Mouse (Mus musculus): ENCODE measurements at regions not wholly inside any gene's neighbourhood (a gene's known extent, or its start where the extent isn't known, plus 50 kb on each side); places are given as distances from the start of the nearest gene placed in this dataset.

- in situ Hi-C loops (cut with MseI, MboI): no loop called here
Measured at GRCm38 (mm10) chr16:57823329-57823728, 68.8 kb upstream of the Col8a1 start.

- in situ Hi-C loops (cut with MseI, MboI): no loop called here
Measured at GRCm38 (mm10) chr16:57845416-57845815, 90.9 kb upstream of the Col8a1 start.

GRCm38 (mm10) chr16:57846386-57846785 is 91.8 kb upstream of the Col8a1 start:
- in situ Hi-C loops (cut with MseI, MboI): no loop called here

DNA sequence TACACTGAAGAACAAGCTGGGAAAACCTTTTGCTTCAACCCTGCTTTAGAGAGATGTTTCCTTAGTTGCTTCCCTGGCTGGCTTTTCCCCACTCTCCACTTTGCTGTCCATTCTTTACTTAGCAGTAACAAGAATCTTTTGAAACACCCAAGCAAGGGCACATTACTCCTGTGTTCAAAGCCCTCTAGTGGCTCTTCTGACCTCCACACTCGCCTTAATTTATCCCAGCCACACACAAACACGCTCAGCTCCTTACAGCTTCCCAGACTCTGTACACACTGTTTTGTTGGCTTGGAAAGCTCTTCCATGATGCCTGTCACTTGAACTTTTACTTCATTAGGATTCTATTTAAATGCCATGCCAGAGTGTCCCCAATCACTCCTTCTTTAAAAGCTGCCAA is 97.3 kb upstream of the Col8a1 start:
- in situ Hi-C loops (cut with MseI, MboI): no loop called here

- in situ Hi-C loops (cut with MseI, MboI): no loop called here
Measured at GRCm38 (mm10) chr16:57852838-57853460, 98.4 kb upstream of the Col8a1 start.

GRCm38 (mm10) chr16:57853751-57854150 is 99.2 kb upstream of the Col8a1 start:
- in situ Hi-C loops (cut with MseI, MboI): no loop called here

- in situ Hi-C loops (cut with MseI, MboI): no loop called here
Measured at GRCm38 (mm10) chr16:57857071-57857470, 102.5 kb upstream of the Col8a1 start.

DNA sequence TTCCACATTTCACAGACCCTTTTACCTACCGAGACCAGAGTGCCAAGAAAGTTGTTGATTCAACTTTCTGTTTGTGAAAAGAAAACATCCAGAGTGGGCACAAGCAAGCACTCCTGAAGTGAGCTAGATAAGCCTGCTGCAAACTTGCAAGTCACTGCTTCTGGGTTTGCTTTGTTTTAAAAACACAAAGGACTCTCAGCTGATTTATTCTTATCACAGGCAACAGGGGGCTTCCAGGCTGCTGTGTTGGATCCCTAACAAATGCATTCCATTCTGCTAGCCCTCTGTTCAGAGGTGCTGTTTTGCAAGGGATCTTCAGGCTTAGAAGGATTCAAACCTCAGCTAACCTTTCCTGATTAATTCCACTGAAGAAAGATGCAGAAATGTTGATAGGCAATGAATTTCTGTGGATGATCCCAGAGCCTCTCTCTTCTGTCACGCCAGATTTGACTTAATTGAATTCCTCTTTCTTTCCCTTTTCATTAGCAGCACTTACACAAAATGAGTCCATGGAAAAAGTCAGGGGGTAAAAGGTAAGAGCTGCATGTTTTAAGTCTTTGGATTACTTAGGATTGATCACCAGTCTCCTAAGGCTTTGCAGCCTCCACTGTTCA is 103.7 kb upstream of the Col8a1 start:
- in situ Hi-C loops (cut with MseI, MboI): no loop called here

DNA sequence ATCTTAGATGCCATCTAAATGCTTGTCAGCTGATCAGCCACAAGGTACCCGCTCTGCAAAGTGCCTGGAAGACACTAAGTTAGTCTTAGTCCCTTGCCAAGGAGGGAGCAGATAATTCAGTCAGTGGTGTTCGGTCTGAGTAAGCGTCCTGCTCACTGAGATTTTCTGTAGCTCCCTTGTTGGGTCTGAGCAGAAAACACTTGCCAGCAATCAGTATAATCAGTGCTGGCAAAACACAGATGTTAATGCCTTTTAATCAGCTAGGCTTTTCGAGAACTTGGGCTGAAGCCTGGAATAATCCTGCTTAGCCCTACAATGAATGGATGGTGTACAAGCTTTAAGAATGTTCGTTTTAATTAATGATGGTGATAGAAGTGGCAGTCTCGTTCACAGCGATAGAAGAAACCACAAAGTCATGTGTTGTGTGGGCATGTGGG is 104.2 kb upstream of the Col8a1 start:
- in situ Hi-C loops (cut with MseI, MboI): no loop called here

DNA sequence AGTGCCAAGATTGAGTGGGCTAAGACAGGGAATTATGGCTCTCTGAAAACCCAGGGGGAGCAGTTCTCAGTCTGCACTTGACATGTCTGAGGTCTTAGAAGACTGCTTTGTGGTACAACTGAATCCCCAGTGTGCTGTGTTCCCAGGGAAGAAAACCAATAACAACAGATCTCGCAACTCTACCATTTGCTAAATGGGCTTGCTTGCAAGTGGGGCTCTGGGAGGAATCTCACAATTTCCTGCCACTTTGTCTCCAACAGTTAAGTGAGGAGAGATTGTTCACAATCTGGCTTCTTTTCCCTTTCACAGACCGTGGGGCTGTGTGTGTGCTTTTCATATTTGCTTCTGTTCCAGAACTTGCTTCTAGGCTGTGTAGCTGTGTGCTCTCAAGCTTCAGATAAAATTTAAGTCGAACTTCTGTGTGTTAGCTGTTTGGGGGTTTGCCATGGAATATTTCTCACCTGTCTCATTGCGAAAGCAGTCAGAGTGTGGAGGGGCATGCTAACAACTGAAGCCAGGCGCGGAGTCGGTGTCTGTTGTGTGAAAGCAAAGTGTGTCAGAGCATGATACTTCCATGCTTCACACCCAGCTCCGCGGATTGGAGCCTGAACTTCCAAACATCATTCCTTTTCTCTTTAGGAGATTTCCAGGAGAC is 108.8 kb upstream of the Col8a1 start:
- in situ Hi-C loops (cut with MseI, MboI): no loop called here

GRCm38 (mm10) chr16:57876857-57877256 is 122.3 kb upstream of the Col8a1 start:
- in situ Hi-C loops (cut with MseI, MboI): no loop called here

DNA sequence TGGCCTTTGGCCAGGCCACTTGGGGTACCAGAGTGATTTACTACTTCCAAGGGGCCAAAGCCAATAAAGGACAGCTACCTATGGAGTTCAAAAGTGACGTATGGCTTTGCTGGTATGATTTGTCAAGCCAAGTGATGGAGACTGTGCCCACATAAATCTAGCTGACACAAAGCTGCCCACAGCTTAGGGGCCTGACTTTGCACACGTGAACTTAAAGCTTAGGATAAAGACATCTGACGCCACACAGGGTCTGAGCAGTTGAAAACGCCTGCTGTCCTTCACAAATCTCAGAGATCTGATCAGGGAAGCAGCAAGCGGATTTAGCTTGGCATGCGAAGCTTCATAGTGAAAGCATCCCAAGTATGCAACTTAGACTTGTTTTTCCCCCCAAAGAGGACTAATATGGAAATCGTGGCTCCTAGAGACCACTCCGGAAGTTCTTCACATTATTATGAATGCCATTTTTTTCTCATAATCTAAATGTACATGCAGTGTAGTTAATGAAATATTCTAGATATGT is 127.1 kb upstream of the Col8a1 start:
- in situ Hi-C loops (cut with MseI, MboI): no loop called here

GRCm38 (mm10) chr16:57888138-57888537 is 133.6 kb upstream of the Col8a1 start:
- in situ Hi-C loops (cut with MseI, MboI): no loop called here

DNA sequence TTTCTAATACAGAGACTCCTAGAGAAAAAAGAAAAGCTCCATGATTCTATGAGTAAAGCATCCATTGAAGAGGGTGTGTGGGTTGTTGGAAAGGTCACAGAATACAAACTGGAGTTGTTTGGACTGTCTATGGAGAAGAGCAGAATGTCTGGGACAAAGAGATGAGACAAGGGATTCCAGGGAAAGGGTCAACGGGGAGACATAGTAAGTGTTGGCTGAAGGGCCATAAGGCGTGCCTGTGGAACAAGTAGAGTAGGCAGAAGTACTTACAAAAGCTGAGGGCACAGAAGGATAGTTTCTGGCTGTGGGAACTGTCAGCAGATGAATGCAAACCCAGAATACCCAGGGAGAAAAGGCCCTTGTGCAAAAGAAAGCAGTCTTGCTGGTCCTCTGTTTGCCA is 134.0 kb upstream of the Col8a1 start:
- in situ Hi-C loops (cut with MseI, MboI): no loop called here

GRCm38 (mm10) chr16:57890135-57890534 is 135.6 kb upstream of the Col8a1 start:
- in situ Hi-C loops (cut with MseI, MboI): no loop called here

- in situ Hi-C loops (cut with MseI, MboI): no loop called here
Measured at GRCm38 (mm10) chr16:57893111-57893510, 138.6 kb upstream of the Col8a1 start.

DNA sequence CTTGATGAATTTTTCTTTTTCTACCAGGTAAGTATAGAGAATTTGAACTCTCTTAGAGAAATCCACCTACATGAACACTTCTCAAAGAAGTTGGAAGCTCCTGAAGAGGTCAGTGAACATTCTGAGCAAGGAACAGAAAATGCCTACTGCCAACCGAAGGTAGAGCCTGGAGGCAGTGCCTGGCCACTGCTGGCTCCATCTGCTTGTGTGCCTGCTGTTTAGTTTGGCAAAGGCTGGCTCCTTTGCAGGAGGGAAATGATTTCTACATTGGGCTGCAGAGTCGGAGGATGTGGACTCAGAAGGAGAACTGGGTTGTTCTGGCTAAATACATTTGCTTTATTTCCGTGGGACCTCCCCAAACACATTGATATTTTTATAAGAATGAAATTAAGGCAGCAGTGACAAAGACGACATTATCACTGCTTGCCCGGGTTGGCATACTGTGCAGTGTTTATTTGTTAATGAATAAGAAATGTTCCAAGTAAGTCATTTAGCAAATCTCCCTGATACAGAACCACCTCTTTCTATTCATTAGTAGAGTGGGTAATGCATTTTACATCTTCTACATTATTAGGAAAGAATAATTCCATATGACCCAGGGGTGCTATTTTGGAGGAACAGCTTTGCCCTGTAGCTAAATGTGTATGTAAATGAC is 139.3 kb upstream of the Col8a1 start:
- in situ Hi-C loops (cut with MseI, MboI): no loop called here

DNA sequence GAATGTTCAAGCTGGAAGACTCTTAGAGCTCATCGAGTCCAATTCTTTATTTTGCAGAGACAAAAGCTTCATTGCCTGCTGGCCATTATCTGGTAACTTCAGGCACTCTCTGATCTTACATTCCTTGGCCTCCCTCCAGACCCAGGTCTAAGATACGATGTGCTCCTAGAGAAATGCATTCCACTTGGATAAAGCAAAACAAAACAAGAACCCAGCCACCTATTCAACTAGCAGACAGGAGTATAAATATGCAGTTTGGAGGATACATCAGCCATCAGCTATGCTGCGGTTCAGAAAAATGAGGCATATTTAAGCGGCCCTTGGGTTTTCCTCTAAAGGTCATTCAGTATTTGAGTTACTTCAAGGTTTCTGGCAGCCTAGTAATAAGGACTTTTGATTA is 146.5 kb upstream of the Col8a1 start:
- in situ Hi-C loops (cut with MseI, MboI): no loop called here

GRCm38 (mm10) chr16:57902498-57902897 is 148.0 kb upstream of the Col8a1 start:
- in situ Hi-C loops (cut with MseI, MboI): no loop called here

GRCm38 (mm10) chr16:57912001-57912400 is 157.5 kb upstream of the Col8a1 start:
- in situ Hi-C loops (cut with MseI, MboI): no loop called here

DNA sequence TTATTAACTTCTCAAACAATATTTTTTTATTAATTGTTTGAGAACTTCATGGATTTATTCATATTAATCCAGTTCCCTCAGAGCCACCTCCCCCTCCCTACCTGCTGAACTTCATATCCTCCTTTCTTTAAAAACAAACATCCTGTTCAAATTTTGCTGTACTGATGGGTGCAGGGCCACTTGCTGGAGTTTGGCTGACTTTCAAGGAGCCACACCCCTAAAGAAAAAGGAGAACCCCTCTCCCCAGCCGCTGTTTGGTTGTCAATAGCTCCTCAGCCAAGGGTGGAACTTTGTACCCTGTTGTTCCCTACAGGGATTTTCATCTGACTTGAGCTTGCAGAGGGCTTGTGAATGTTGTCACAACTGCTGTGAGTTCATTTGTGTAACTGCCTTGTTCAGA is 160.0 kb upstream of the Col8a1 start:
- in situ Hi-C loops (cut with MseI, MboI): no loop called here

- in situ Hi-C loops (cut with MseI, MboI): no loop called here
Measured at GRCm38 (mm10) chr16:57915451-57915850, 160.9 kb upstream of the Col8a1 start.
